Mouse (Mus musculus) erythroblast, adult 5-6 weeks (primary cell): ENCODE data around the gene 1500009C09Rik. TPM values are rescaled to one million over a fixed set of nuclear protein-coding genes. Genes with fewer than 3 reads are reported as not detected.
A peak's percentile ranks its signal among the peaks of the same experiment; 100 is the strongest.

ENCODE experiments used
- ATAC-seq: replicated peaks from 2 replicates; pipeline ENCODE4 v1.8.0; 2016; ENCODE audit warnings: moderate number of reproducible peaks, mild to moderate bottlenecking, moderate TSS enrichment, inconsistent platforms; ENCODE audit not compliant: poor library complexity, low FRiP score, severe bottlenecking
- total RNA-seq, 2 experiments: library from RNA; stranded (forward) in 1 of 2; stranded (reverse) in 1 of 2; fragments of 150-400 nt in 1 of 2; fragments of 200-764, 138-1000 nt in 1 of 2; gene quantifications; 2 replicates each; pipeline versions ENCODE4 v1.2.3 to v1.2.4; 2015 to 2017; ENCODE audit warnings: low replicate concordance in 2 of 2

Gene 1500009C09Rik
- total RNA-seq, 2 experiments from 2014 or later, result not detected

GRCm38 (mm10) chr15:82294059-82294458 lies 41.9 kb downstream of the 1500009C09Rik start:
- no peak for ATAC-seq

- peak; percentile 55; the same call in 1 of the 2 replicates for ATAC-seq
Observed at GRCm38 (mm10) chr15:82298764-82299561, 46.8 kb downstream of the 1500009C09Rik start, which contains the start of gene Wbp2nl. TSS of gene Wbp2nl (plus strand) at chr15:82298954.

- ATAC-seq, result no peak
Observed at GRCm38 (mm10) chr15:82307107-82307506, 54.9 kb downstream of the 1500009C09Rik start.

GRCm38 (mm10) chr15:82308416-82308815 lies 56.2 kb downstream of the 1500009C09Rik start:
- ATAC-seq, result no peak

Other genes starting within 250 kb of the 1500009C09Rik start
- 12.5 and 27.0 TPM in 2 replicates for gene Desi1, start 218.5 kb upstream of the 1500009C09Rik start, total RNA-seq (2015; ENCODE audit: low replicate concordance)
- gene Desi1, start 218.5 kb upstream of the 1500009C09Rik start, total RNA-seq (2017; ENCODE audit: low replicate concordance), result 3.6 and 5.0 TPM in 2 replicates
- gene Snu13, start 204.8 kb upstream of the 1500009C09Rik start, total RNA-seq (2015; ENCODE audit: low replicate concordance), result 23.2 and 29.7 TPM in 2 replicates
- 24.5 and 44.7 TPM in 2 replicates for gene Snu13, start 204.8 kb upstream of the 1500009C09Rik start, total RNA-seq (2017; ENCODE audit: low replicate concordance)
- not detected in 2 replicates for gene 4930407I10Rik, start 193.2 kb upstream of the 1500009C09Rik start, total RNA-seq (2015; ENCODE audit: low replicate concordance)
- gene 4930407I10Rik, start 193.2 kb upstream of the 1500009C09Rik start, total RNA-seq (2017; ENCODE audit: low replicate concordance), result not detected in 2 replicates
- not detected in 2 replicates for gene Mei1, start 182.4 kb upstream of the 1500009C09Rik start, total RNA-seq (2015; ENCODE audit: low replicate concordance)
- not detected in 2 replicates for gene Mei1, start 182.4 kb upstream of the 1500009C09Rik start, total RNA-seq (2017; ENCODE audit: low replicate concordance)
- gene Ccdc134, start 124.5 kb upstream of the 1500009C09Rik start, total RNA-seq (2015; ENCODE audit: low replicate concordance), result 0.63 TPM in 1 of 2 replicates, not detected in the other
- gene Ccdc134, start 124.5 kb upstream of the 1500009C09Rik start, total RNA-seq (2017; ENCODE audit: low replicate concordance), result 4.1 and 5.0 TPM in 2 replicates
- 9.0 and 12.5 TPM in 2 replicates for gene Srebf2, start 105.2 kb upstream of the 1500009C09Rik start, total RNA-seq (2015; ENCODE audit: low replicate concordance)
- 11.2 and 15.5 TPM in 2 replicates for gene Srebf2, start 105.2 kb upstream of the 1500009C09Rik start, total RNA-seq (2017; ENCODE audit: low replicate concordance)
- gene Shisa8, start 39.6 kb upstream of the 1500009C09Rik start, total RNA-seq (2015; ENCODE audit: low replicate concordance), result not detected in 2 replicates
- not detected in 2 replicates for gene Shisa8, start 39.6 kb upstream of the 1500009C09Rik start, total RNA-seq (2017; ENCODE audit: low replicate concordance)
- 0.84 and 6.3 TPM in 2 replicates for gene Tnfrsf13c, start 28.0 kb upstream of the 1500009C09Rik start, total RNA-seq (2015; ENCODE audit: low replicate concordance)
- not detected in 2 replicates for gene Tnfrsf13c, start 28.0 kb upstream of the 1500009C09Rik start, total RNA-seq (2017; ENCODE audit: low replicate concordance)
- gene Cenpm, start 7.6 kb upstream of the 1500009C09Rik start, total RNA-seq (2015; ENCODE audit: low replicate concordance), result 10.7 and 11.0 TPM in 2 replicates
- 2.3 and 7.2 TPM in 2 replicates for gene Cenpm, start 7.6 kb upstream of the 1500009C09Rik start, total RNA-seq (2017; ENCODE audit: low replicate concordance)
- 2.3 TPM in 1 of 2 replicates, not detected in the other for gene Sept3, start 22.5 kb downstream of the 1500009C09Rik start, total RNA-seq (2015; ENCODE audit: low replicate concordance)
- 0.09 TPM in 1 of 2 replicates, not detected in the other for gene Sept3, start 22.5 kb downstream of the 1500009C09Rik start, total RNA-seq (2017; ENCODE audit: low replicate concordance)
- gene Wbp2nl, start 46.6 kb downstream of the 1500009C09Rik start, total RNA-seq (2015; ENCODE audit: low replicate concordance), result not detected in 2 replicates
- gene Wbp2nl, start 46.6 kb downstream of the 1500009C09Rik start, total RNA-seq (2017; ENCODE audit: low replicate concordance), result not detected in 2 replicates
- 49.5 and 74.2 TPM in 2 replicates for gene Naga, start 86.5 kb downstream of the 1500009C09Rik start, total RNA-seq (2015; ENCODE audit: low replicate concordance)
- gene Naga, start 86.5 kb downstream of the 1500009C09Rik start, total RNA-seq (2017; ENCODE audit: low replicate concordance), result 22.7 and 56.3 TPM in 2 replicates
- gene Pheta2, start 86.5 kb downstream of the 1500009C09Rik start, total RNA-seq (2015; ENCODE audit: low replicate concordance), result 22.7 and 44.9 TPM in 2 replicates
- 79.0 and 86.0 TPM in 2 replicates for gene Pheta2, start 86.5 kb downstream of the 1500009C09Rik start, total RNA-seq (2017; ENCODE audit: low replicate concordance)
- gene Smdt1, start 86.6 kb downstream of the 1500009C09Rik start, total RNA-seq (2015; ENCODE audit: low replicate concordance), result 91.5 and 150 TPM in 2 replicates
- gene Smdt1, start 86.6 kb downstream of the 1500009C09Rik start, total RNA-seq (2017; ENCODE audit: low replicate concordance), result 42.7 and 69.4 TPM in 2 replicates
- 34.2 and 88.6 TPM in 2 replicates for gene Ndufa6, start 101.9 kb downstream of the 1500009C09Rik start, total RNA-seq (2015; ENCODE audit: low replicate concordance)
- gene Ndufa6, start 101.9 kb downstream of the 1500009C09Rik start, total RNA-seq (2017; ENCODE audit: low replicate concordance), result 55.3 and 85.6 TPM in 2 replicates
- gene Cyp2d22, start 127.9 kb downstream of the 1500009C09Rik start, total RNA-seq (2015; ENCODE audit: low replicate concordance), result not detected in 2 replicates
- 0.26 TPM in 1 of 2 replicates, not detected in the other for gene Cyp2d22, start 127.9 kb downstream of the 1500009C09Rik start, total RNA-seq (2017; ENCODE audit: low replicate concordance)
- not detected in 2 replicates for gene Cyp2d11, start 141.6 kb downstream of the 1500009C09Rik start, total RNA-seq (2015; ENCODE audit: low replicate concordance)
- gene Cyp2d11, start 141.6 kb downstream of the 1500009C09Rik start, total RNA-seq (2017; ENCODE audit: low replicate concordance), result not detected in 2 replicates
- gene Cyp2d10, start 154.8 kb downstream of the 1500009C09Rik start, total RNA-seq (2015; ENCODE audit: low replicate concordance), result not detected in 2 replicates
- gene Cyp2d10, start 154.8 kb downstream of the 1500009C09Rik start, total RNA-seq (2017; ENCODE audit: low replicate concordance), result not detected in 2 replicates
- gene Cyp2d9, start 181.0 kb downstream of the 1500009C09Rik start, total RNA-seq (2015; ENCODE audit: low replicate concordance), result not detected in 2 replicates
- not detected in 2 replicates for gene Cyp2d9, start 181.0 kb downstream of the 1500009C09Rik start, total RNA-seq (2017; ENCODE audit: low replicate concordance)